Comparison of ENCODE assay signal across 24 mouse cellular contexts in the genomic region with DNA sequence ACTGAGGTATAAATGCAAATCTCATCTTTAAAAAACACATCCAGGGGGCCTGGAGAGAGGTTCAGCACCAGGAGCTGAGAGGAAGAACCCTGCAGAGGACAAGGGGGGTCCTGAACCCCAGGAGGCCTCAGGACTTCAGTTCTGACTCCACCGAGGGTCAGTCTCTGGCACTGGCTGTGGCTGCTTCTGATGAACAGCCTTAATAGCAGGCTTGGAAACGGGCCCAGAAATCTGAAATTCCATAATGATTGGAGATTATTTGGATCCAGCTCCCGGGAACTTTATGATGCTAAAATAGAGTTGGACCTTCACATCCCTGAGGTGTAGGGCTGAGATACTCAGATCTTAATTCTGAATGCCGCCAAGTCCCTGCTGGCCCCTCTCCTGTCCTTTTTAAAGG. TPM values are rescaled to one million over a fixed set of nuclear protein-coding genes. Genes with fewer than 3 reads are reported as not detected.
DNase-seq lines count a peak whose midpoint lies in the region; ATAC-seq and TF ChIP-seq lines count a peak whose summit lies in the region.
"Had no signal": no experiment of that assay in that cellular context is flagged by ENCODE, and none has a peak within 500 bp of the region (broad histone marks: within the 10 kb centered on the region; RNA-seq: fewer than 3 reads in every experiment).

No protein-coding gene starts in this region.

- intact Hi-C loops in heart, postnatal 36 days (cut with DNase I) = no loop called here

- no peaks in the 10 kb centered on the region for H3K27me3 ChIP-seq in heart, embryonic 14.5 days (ENCODE audit: control insufficient read depth, insufficient read depth, low read length)
- H3K27me3 ChIP-seq in limb, embryonic 14.5 days (ENCODE audit: control insufficient read depth, insufficient read depth, low read length) = no peaks in the 10 kb centered on the region
- H3K27me3 ChIP-seq in limb, embryonic 10.5 days (ENCODE audit: low read depth, poor library complexity, severe bottlenecking) = no peaks in the 10 kb centered on the region
- H3K27me3 ChIP-seq: embryonic facial prominence, embryonic 15.5 days; limb, embryonic 12.5 days; midbrain, embryonic 12.5 days; stomach, embryonic 15.5 days had no signal

- no peak overlapping the region for H3K4me3 ChIP-seq in heart, embryonic 14.5 days (ENCODE audit: control insufficient read depth in 1 of 2, insufficient read depth in 1 of 2, low read depth in 1 of 2, low read length in 2 of 2)
- no peak overlapping the region for H3K4me3 ChIP-seq in limb, embryonic 14.5 days (replicated peaks; ENCODE audit: low read length)
- no peak overlapping the region for H3K4me3 ChIP-seq in limb, embryonic 10.5 days
- H3K4me3 ChIP-seq: embryonic facial prominence, embryonic 15.5 days; forebrain, embryonic 10.5 days; left cerebral cortex, adult 2 months; limb, embryonic 12.5 days; liver, embryonic 15.5 days; midbrain, embryonic 12.5 days; stomach, embryonic 15.5 days had no signal

- no peaks in the 10 kb centered on the region for H3K9me3 ChIP-seq in heart, embryonic 14.5 days (ENCODE audit: control insufficient read depth, low read length)
- no peaks in the 10 kb centered on the region for H3K9me3 ChIP-seq in limb, embryonic 14.5 days (ENCODE audit: control insufficient read depth, low read length)
- no peaks in the 10 kb centered on the region for H3K9me3 ChIP-seq in limb, embryonic 10.5 days (replicated peaks)
- H3K9me3 ChIP-seq: embryonic facial prominence, embryonic 15.5 days; forebrain, embryonic 10.5 days; limb, embryonic 12.5 days; liver, embryonic 15.5 days; midbrain, embryonic 12.5 days; stomach, embryonic 15.5 days had no signal

- 3% methylated on average over 4 of the region's 4 CpGs for WGBS in heart, embryonic 14.5 days
- WGBS in limb, embryonic 14.5 days = 10% methylated on average over 4 of the region's 4 CpGs
- WGBS in limb, embryonic 10.5 days = 29% methylated on average over 4 of the region's 4 CpGs

- H3K9ac ChIP-seq in heart, embryonic 14.5 days (ENCODE audit: low read length) = no peak overlapping the region
- H3K9ac ChIP-seq in limb, embryonic 14.5 days (ENCODE audit: low read depth, low read length, severe bottlenecking) = no peak overlapping the region
- H3K9ac ChIP-seq: embryonic facial prominence, embryonic 15.5 days; limb, embryonic 12.5 days; liver, embryonic 15.5 days; midbrain, embryonic 12.5 days; stomach, embryonic 15.5 days had no signal

- no peak for ATAC-seq in heart, embryonic 14.5 days (ENCODE audit: insufficient number of reproducible peaks, insufficient read depth, low FRiP score, low read depth)
- no peak for ATAC-seq in limb, embryonic 14.5 days (ENCODE audit: low FRiP score, low read depth)
- ATAC-seq: hindbrain, postnatal 0 days had no signal

- H3K27ac ChIP-seq in heart, embryonic 14.5 days (replicated peaks in 1 of 2; ENCODE audit: control insufficient read depth in 1 of 2, insufficient read depth in 1 of 2, low read depth in 2 of 2, low read length in 2 of 2) = 0 out of 4 replicates have a peak overlapping the region, but pooled peaks of 1 of the 2 experiments have one; percentile 50
- no peak overlapping the region for H3K27ac ChIP-seq in limb, embryonic 14.5 days (replicated peaks; ENCODE audit: low read depth, low read length)
- no peak overlapping the region for H3K27ac ChIP-seq in limb, embryonic 10.5 days
- H3K27ac ChIP-seq: embryonic facial prominence, embryonic 15.5 days; forebrain, embryonic 10.5 days; hindbrain, postnatal 0 days; left cerebral cortex, adult 2 months; limb, embryonic 12.5 days; liver, embryonic 15.5 days; macrophage; midbrain, embryonic 12.5 days; stomach, embryonic 15.5 days had no signal

- no peak for TF ChIP-seq POLR2A in limb, embryonic 14.5 days (IDR thresholded peaks at IDR 0.05; ENCODE audit: borderline replicate concordance, extremely low read depth, insufficient read depth, insufficient read length)

- H3K36me3 ChIP-seq in heart, embryonic 14.5 days (ENCODE audit: control insufficient read depth, insufficient read depth, low read length) = no peaks in the 10 kb centered on the region
- H3K36me3 ChIP-seq in limb, embryonic 14.5 days (ENCODE audit: control insufficient read depth, insufficient read depth, low read length) = no peaks in the 10 kb centered on the region
- no peaks in the 10 kb centered on the region for H3K36me3 ChIP-seq in limb, embryonic 10.5 days
- H3K36me3 ChIP-seq: embryonic facial prominence, embryonic 15.5 days; forebrain, embryonic 10.5 days; limb, embryonic 12.5 days; liver, embryonic 15.5 days; midbrain, embryonic 12.5 days; stomach, embryonic 15.5 days had no signal

- 0 out of 2 replicates have a peak overlapping the region, but pooled peaks have one; percentile 25 for H3K4me2 ChIP-seq in heart, embryonic 14.5 days (ENCODE audit: low read length)
- no peak overlapping the region for H3K4me2 ChIP-seq in limb, embryonic 14.5 days (replicated peaks; ENCODE audit: low read depth, low read length, severe bottlenecking)
- H3K4me2 ChIP-seq: embryonic facial prominence, embryonic 15.5 days; heart, embryonic 11.5 days; limb, embryonic 12.5 days; liver, embryonic 15.5 days; midbrain, embryonic 12.5 days; stomach, embryonic 15.5 days had no signal

- DNase-seq in heart, postnatal 36 days = no peak
- peak; percentile 46 for DNase-seq in limb, embryonic 14.5 days (ENCODE audit: low spot score)
- DNase-seq in limb, embryonic 10.5 days (ENCODE audit: low spot score) = no peak
- DNase-seq in 3T3-L1 (ENCODE audit: low read depth, low spot score) = peak; percentile 46
- peak; percentile 84 for DNase-seq in NIH3T3 (ENCODE audit: low read depth)
- DNase-seq in gastrocnemius, adult 18-20 months (ENCODE audit: low spot score) = no peak
- DNase-seq: cerebellum, adult 8-10 months; gastrocnemius, postnatal 14 days; kidney, adult 18-20 months; kidney, postnatal 25 days; right cerebral cortex, adult 18-20 months; spleen, adult 18-20 months had no signal

- H3K4me1 ChIP-seq in heart, embryonic 14.5 days (ENCODE audit: control insufficient read depth in 2 of 2, insufficient read depth in 2 of 2, low read length in 2 of 2) = peaks cover 10 to 12% of the 10 kb centered on the region in 2 experiments; a peak in 3 of 4 replicates
- peaks cover 8% of the 10 kb centered on the region for H3K4me1 ChIP-seq in limb, embryonic 14.5 days (ENCODE audit: control insufficient read depth, insufficient read depth, low read length)
- peaks cover 9% of the 10 kb centered on the region for H3K4me1 ChIP-seq in limb, embryonic 10.5 days

RNA-seq across cellular contexts. Expression of a gene that starts 25.9 kb away (rescaled TPM):
- 11.2 TPM in 2 replicates for polyA plus RNA-seq in heart, embryonic 14.5 days (2014; fragmentation: Nextera tagmentation; extraction: Ambion mirVana)
- 10 to 100 TPM; 34.8 to 36.0 TPM for total RNA-seq in heart, postnatal 36 days (2021)
- 24.3 and 31.3 TPM in 2 replicates for polyA plus RNA-seq in limb, embryonic 14.5 days (2012; rRNA removed)
- polyA plus RNA-seq in limb, embryonic 14.5 days (2014; fragmentation: Nextera tagmentation; extraction: Ambion mirVana) = 13.7 and 14.6 TPM in 2 replicates
- polyA plus RNA-seq in limb, embryonic 10.5 days (2016; fragmentation: Nextera tagmentation; extraction: Ambion mirVana) = 17.4 and 17.9 TPM in 2 replicates
- total RNA-seq in gastrocnemius, adult 18-20 months (2021) = 10 to 100 TPM; 23.3 to 28.1 TPM

RNA-seq across cellular contexts. Expression of a gene that starts 29.3 kb away (rescaled TPM):
- polyA plus RNA-seq in heart, embryonic 14.5 days (2014; fragmentation: Nextera tagmentation; extraction: Ambion mirVana) = 0.81 and 0.89 TPM in 2 replicates
- total RNA-seq in heart, postnatal 36 days (2021) = under 1 TPM; 0.25 to 0.27 TPM
- 2.2 and 2.5 TPM in 2 replicates for polyA plus RNA-seq in limb, embryonic 14.5 days (2012; rRNA removed)
- 1.4 and 1.6 TPM in 2 replicates for polyA plus RNA-seq in limb, embryonic 14.5 days (2014; fragmentation: Nextera tagmentation; extraction: Ambion mirVana)
- 0.25 and 0.36 TPM in 2 replicates for polyA plus RNA-seq in limb, embryonic 10.5 days (2016; fragmentation: Nextera tagmentation; extraction: Ambion mirVana)
- under 1 TPM; 0.05 TPM for total RNA-seq in gastrocnemius, adult 18-20 months (2021)
- total RNA-seq: common myeloid progenitor, adult 5-6 weeks had no signal
- polyA plus RNA-seq: liver, embryonic 15.5 days had no signal

Comparison
In these comparisons a context has a peak if more than half of its experiments do, and no peak if none do; other contexts are left out.
1. DNase-seq: peak in limb, embryonic 14.5 days (single experiment), 3T3-L1 (single experiment) and NIH3T3 (single experiment); none in heart, postnatal 36 days (0 of 2), limb, embryonic 10.5 days (single experiment) and gastrocnemius, adult 18-20 months (single experiment).